Mouse (Mus musculus): ENCODE measurements around the gene Mrps7.

Gene Mrps7

GRCm38 (mm10) chr11:115603476-115604303 lies at the start of gene Mrps7, which contains the start of gene Gga3:
Gene Mrps7, plus strand, starts transcription at chr11:115603925.
Gene Gga3, minus strand, starts transcription at chr11:115604051.
- peak; percentile 90 to 94 for DNase-seq

- no peak for DNase-seq
Measured at GRCm38 (mm10) chr11:115555717-115556116, 48.0 kb upstream of the Mrps7 start.

- no peak for DNase-seq
Measured at GRCm38 (mm10) chr11:115563406-115563805, 40.3 kb upstream of the Mrps7 start.

GRCm38 (mm10) chr11:115564064-115564809 lies 39.5 kb upstream of the Mrps7 start, which contains the start of gene Nup85:
Gene Nup85, plus strand, starts transcription at chr11:115564434.
- DNase-seq = peak; percentile 92 to 96

GRCm38 (mm10) chr11:115564961-115565360 lies 38.8 kb upstream of the Mrps7 start:
- DNase-seq = no peak

GRCm38 (mm10) chr11:115579080-115579479 lies 24.6 kb upstream of the Mrps7 start:
- no peak for DNase-seq

DNA sequence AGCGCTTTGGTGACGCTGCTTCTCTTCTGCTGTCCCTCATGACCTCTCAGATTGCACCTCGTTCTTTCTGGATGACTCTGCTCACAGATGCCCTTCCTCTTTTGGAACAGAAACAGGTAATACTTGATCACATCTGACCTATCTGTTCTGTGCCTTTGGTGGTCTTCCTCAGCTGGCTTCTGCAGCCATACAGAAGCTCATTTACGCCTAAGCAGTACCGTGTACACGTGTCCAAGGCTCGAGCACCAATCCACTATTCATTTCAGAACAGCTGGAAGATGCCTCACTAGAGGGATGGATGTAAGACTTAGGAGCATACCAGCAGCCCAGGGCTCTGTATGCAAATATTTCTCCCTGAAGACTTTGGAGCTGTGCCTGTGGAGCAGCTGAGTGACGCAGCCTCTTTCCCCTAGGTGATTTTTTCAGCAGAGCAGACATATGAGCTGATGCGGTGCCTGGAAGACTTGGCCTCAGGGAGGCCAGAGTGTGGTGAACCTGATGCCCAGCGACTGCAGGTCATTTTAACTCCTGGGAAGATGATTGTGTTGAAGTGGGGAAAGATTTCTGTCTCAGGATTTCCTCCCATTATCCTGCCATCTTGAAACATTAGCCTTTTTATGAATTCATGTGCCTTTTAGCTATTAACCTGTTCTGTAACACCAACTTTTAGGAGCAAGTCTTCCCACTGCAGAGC lies 20.7 kb upstream of the Mrps7 start:
- no peak for DNase-seq

- DNase-seq = no peak
Measured at GRCm38 (mm10) chr11:115584376-115585073, 19.2 kb upstream of the Mrps7 start.

GRCm38 (mm10) chr11:115585573-115586100 lies 18.1 kb upstream of the Mrps7 start:
- DNase-seq = no peak

DNA sequence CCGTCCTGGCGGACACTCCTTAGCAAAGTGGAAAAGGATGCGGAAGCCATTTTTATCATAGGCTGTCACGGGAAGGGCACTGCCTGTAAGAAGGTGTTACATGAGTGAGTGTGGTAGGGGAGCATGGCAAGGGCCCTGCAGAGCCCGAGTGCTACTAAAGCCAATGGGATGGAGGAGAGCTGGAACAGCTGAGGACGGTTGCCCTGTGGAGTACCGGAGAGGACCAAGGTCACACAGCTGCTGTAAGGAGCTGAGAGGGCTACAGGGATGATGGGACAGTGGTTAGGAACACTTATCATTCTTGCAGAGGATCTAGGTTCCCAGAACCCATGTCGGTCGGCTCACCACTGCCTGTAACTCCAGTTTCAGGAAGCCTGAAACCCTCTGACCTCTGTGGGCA lies 17.3 kb upstream of the Mrps7 start:
- no peak for DNase-seq

DNA sequence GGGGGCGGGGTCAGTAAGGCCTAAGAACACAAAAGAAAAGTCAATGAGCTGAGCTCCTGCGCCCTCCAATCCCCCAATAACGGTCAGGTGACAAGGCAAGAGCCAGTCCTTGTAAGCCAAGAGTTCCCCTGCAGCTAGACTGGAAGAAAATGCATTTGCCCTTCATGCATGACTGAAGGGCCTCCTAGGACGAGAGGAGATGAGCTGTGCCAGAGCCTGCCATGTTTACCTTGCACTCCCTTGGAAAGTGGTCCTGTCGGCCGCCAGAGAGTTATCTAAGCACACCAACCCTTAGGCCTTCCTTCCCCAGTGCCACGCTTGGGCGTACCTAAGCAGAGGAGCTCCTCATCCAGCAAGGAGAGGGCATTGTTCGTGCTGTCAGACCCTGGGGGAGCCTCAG lies 15.7 kb upstream of the Mrps7 start:
- DNase-seq = no peak

- no peak for DNase-seq
Measured at GRCm38 (mm10) chr11:115590526-115591075, 13.1 kb upstream of the Mrps7 start.

GRCm38 (mm10) chr11:115595209-115595608 lies 8.5 kb upstream of the Mrps7 start:
- no peak for DNase-seq

- DNase-seq = no peak
Measured at GRCm38 (mm10) chr11:115598309-115598708, 5.4 kb upstream of the Mrps7 start.

DNA sequence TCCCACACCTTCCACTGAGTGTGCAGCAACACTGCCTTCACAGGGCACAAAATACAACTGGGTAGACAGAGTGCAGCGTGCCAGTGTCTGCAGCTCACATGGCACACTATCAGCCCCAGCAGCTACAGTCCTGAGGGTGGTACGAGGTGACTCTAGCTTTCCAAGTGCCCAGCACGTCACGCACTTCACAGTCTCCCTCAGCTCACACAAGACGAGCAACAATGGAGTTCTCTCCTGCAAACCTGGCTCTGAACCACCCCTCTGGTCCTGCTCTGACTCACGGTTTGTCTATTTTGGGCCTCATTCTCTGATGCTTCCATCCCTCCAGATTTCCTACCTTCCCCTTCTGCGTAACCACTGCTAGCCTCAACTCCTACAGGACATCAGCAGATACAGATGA lies 4.0 kb upstream of the Mrps7 start:
- DNase-seq = no peak

GRCm38 (mm10) chr11:115600743-115601142 lies 3.0 kb upstream of the Mrps7 start:
- DNase-seq = no peak

DNA sequence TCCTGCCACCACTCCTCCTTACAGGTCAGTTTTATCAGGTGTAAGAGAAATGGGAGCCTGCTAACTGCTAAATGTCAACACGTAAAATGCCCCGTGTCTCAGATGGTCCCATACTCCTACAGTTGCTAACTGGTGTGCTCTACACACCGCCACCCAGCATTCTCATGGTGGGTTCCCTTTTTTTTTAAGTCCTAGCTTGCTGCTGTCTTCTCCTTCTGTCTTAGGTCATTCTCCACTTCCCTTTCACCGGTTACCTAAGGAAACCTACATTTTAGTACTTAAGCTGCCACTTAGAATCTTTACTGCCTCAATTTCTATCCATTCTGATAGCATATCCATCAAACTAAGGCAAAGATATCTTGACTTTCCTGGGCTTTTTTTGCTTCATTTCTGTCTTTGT lies 2.6 kb upstream of the Mrps7 start:
- DNase-seq = no peak

DNA sequence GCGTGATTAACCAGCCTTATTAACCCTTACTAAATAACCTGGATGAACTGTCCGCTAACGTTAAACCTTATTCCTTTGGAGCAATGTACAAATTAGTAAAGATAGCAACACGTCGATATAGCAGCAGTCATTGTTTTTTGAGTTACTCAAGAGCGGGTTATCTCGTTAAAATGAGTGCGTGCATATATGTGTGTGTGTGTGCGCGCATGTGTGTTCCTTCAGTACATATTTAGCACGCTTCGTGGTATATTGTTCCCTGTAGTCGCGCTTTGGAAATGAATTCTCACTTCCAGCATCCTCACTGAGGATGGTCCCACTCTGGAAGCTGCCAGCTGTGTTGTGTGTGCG lies 623 bp upstream of the Mrps7 start:
- no peak for DNase-seq

GRCm38 (mm10) chr11:115604304-115604696 lies 575 bp downstream of the Mrps7 start:
- no peak for DNase-seq

DNA sequence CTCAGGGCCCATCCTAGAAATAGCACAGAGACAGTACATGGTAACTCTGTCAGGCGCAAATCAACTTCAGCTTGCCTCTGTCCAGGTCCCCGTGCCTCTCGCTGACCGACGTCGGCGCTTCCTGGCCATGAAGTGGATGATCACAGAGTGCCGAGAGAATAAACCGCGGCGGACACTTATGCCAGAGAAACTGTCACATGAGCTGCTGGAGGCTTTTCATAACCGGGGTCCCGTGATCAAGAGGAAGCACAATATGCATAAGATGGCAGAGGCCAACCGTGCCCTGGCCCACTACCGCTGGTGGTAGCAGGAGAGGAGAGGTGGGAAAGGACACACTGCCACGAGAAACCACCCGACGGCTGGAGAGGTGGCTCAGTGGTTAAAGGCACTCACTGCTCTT lies 3.0 kb downstream of the Mrps7 start:
- no peak for DNase-seq

DNA sequence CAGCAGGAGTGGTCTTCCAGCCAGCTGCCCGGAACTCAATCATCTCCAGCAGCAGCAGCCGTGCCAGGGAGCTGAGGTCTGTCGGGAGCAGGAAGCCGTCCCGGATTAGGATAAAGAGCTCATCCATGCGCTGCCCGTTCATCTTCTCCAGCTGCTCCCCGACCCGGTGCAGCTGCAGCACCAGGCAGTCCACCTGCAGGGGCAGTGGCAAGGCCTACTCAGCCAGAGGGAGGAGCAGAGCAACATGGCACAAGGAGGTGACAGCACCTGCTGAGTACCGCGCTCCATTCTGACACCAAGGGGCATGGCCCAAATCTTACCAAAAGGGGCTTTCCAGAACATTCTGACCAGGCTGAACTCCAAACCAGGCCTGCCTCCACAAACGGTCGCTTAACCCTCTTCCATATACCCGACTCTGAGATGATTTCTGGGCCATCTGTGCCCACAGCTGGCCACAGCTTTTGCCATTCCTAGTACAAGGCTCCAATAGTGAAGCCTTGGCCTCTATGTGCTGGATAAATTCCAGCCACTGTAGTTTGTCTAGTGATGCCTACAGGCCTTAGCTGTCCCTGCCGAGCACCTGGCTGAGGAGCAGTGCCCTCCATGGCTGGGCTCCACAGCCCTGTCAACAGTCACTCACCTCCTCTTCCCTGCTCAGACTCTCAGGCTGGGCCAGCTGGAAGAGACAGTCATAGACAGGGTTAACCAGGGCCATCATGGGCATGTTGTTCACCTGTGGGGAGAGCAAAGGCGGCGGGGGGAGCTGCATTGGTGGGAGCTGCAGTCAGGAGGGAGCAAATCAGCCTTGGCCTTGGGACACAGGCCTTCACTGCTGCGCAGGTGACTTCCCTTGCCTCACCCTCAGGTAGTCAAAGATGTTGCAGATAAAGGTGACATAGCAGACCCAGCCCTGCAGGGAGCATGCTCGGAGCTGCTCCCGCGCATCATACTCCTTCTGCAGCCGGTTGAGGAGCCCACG lies 5.0 kb downstream of the Mrps7 start:
- no peak for DNase-seq

Measured in spleen, adult 18-20 months (tissue).